Mouse (Mus musculus) MEL (cell line): ENCODE measurements around the gene Cd86. TPM values are rescaled to one million over a fixed set of nuclear protein-coding genes. Genes with fewer than 3 reads are reported as not detected.

Source experiments
- DNase-seq: peaks from one replicate; pipeline ENCODE4 v3.0.0; 2011; ENCODE audit warnings: low read depth, low spot score
- H3K27ac ChIP-seq: 2 replicates; pipeline ENCODE4 v1.5.1; 2012; ENCODE audit warnings: low read depth, mild to moderate bottlenecking, control low read depth, low read length, moderate library complexity; ENCODE audit not compliant: control insufficient read depth
- H3K27me3 ChIP-seq, 2 experiments: fragments of 150-350 bp in 1 of 2; sonication (generic) in 1 of 2; 2 replicates each; pipeline ENCODE4 v1.6.1; 2012; ENCODE audit warnings: low read length in 2 of 2, mild to moderate bottlenecking in 2 of 2, improper control_type of control experiment in 1 of 2, moderate library complexity in 1 of 2; ENCODE audit not compliant: insufficient read depth in 2 of 2, control insufficient read depth in 1 of 2
- H3K36me3 ChIP-seq, 2 experiments: 2 replicates each; pipeline ENCODE4 v1.6.1; 2012 to 2014; ENCODE audit warnings: low read length in 2 of 2, improper control_type of control experiment in 1 of 2, inconsistent platforms in 1 of 2, mild to moderate bottlenecking in 1 of 2; ENCODE audit not compliant: insufficient read depth in 2 of 2, control insufficient read depth in 1 of 2
- H3K4me1 ChIP-seq, 2 experiments: fragments of 150-350 bp in 1 of 2; sonication (generic) in 1 of 2; 2 replicates each; pipeline ENCODE4 v1.6.1; 2012; ENCODE audit warnings: low read length in 2 of 2, improper control_type of control experiment in 1 of 2, mild to moderate bottlenecking in 1 of 2; ENCODE audit not compliant: insufficient read depth in 2 of 2, control insufficient read depth in 1 of 2
- H3K4me3 ChIP-seq, 2 experiments: fragments of 150-350 bp in 1 of 2; sonication (generic) in 1 of 2; 2 replicates each; pipeline ENCODE4 v1.5.1; 2012; ENCODE audit warnings: low read depth in 2 of 2, low read length in 2 of 2, mild to moderate bottlenecking in 2 of 2, moderate library complexity in 2 of 2, control low read depth in 1 of 2, improper control_type of control experiment in 1 of 2; ENCODE audit not compliant: control insufficient read depth in 1 of 2, insufficient read depth in 1 of 2
- H3K79me2 ChIP-seq: 2 replicates; pipeline ENCODE4 v1.6.1; 2012; ENCODE audit warnings: mild to moderate bottlenecking, low read length, moderate library complexity; ENCODE audit not compliant: control insufficient read depth, poor library complexity, insufficient read depth
- H3K9ac ChIP-seq: 2 replicates; pipeline ENCODE4 v1.6.1; 2012; ENCODE audit warnings: low read depth, mild to moderate bottlenecking, control low read depth, low read length, moderate library complexity; ENCODE audit not compliant: control insufficient read depth, poor library complexity, severe bottlenecking
- H3K9me3 ChIP-seq: fragments of 150-350 bp; sonication (generic); replicated peaks from 2 replicates; pipeline ENCODE4 v1.6.1; 2012; ENCODE audit warnings: mild to moderate bottlenecking, low read length, improper control_type of control experiment, moderate library complexity; ENCODE audit not compliant: insufficient read depth
- CHD1 ChIP-seq: IDR thresholded peaks from 2 replicates; pipeline ENCODE4 v1.6.1; 2012; ENCODE audit warnings: low read depth, mild to moderate bottlenecking, inconsistent platforms, low read length, improper control_type of control experiment
- CHD2 ChIP-seq: IDR thresholded peaks from 2 replicates; pipeline ENCODE4 v1.6.1; 2011; ENCODE audit warnings: low read length, improper control_type of control experiment
- E2F4 ChIP-seq: IDR thresholded peaks from 2 replicates; pipeline ENCODE4 v1.6.1; 2011; ENCODE audit warnings: low read depth, low read length, improper control_type of control experiment, borderline replicate concordance
- EP300 ChIP-seq, 2 experiments: IDR thresholded peaks; 2 replicates each; pipeline ENCODE4 v1.6.1; 2011; ENCODE audit warnings: improper control_type of control experiment in 2 of 2, low read length in 2 of 2, low read depth in 1 of 2, mild to moderate bottlenecking in 1 of 2
- ETS1 ChIP-seq: IDR thresholded peaks from 2 replicates; pipeline ENCODE4 v1.6.1; 2012; ENCODE audit warnings: low read depth, mild to moderate bottlenecking, inconsistent platforms, low read length, improper control_type of control experiment, moderate library complexity
- GABPA ChIP-seq: IDR thresholded peaks from 2 replicates; pipeline ENCODE4 v1.6.1; 2012; ENCODE audit warnings: low read depth, mild to moderate bottlenecking, inconsistent platforms, low read length, improper control_type of control experiment, moderate library complexity
- GATA1 ChIP-seq: IDR thresholded peaks from 2 replicates; pipeline ENCODE4 v1.6.1; 2011; ENCODE audit warnings: low read depth, low read length, improper control_type of control experiment
- HCFC1 ChIP-seq: IDR thresholded peaks from 2 replicates; pipeline ENCODE4 v1.6.1; 2012; ENCODE audit warnings: low read depth, mild to moderate bottlenecking, inconsistent platforms, low read length, improper control_type of control experiment, moderate library complexity
- JUND ChIP-seq: IDR thresholded peaks from 2 replicates; pipeline ENCODE4 v1.6.1; 2011; ENCODE audit warnings: low read depth, mild to moderate bottlenecking, improper control_type of control experiment, low read length
- MAFK ChIP-seq: IDR thresholded peaks from 2 replicates; pipeline ENCODE4 v1.6.1; 2011; ENCODE audit warnings: low read depth, mild to moderate bottlenecking, low read length, improper control_type of control experiment, borderline replicate concordance
- MAX ChIP-seq: IDR thresholded peaks from 2 replicates; pipeline ENCODE4 v1.6.1; 2011; ENCODE audit warnings: low read length, improper control_type of control experiment
- MEF2A ChIP-seq: IDR thresholded peaks from 2 replicates; pipeline ENCODE4 v1.6.1; 2014; ENCODE audit warnings: low read depth, mild to moderate bottlenecking, inconsistent platforms, low read length, improper control_type of control experiment; ENCODE audit not compliant: poor library complexity, insufficient replicate concordance, severe bottlenecking; ENCODE audit errors: extremely low read depth
- MYC ChIP-seq: IDR thresholded peaks from 2 replicates; pipeline ENCODE4 v1.6.1; 2011; ENCODE audit warnings: low read depth, mild to moderate bottlenecking, low read length, improper control_type of control experiment, moderate library complexity
- NRF1 ChIP-seq: IDR thresholded peaks from 2 replicates; pipeline ENCODE4 v1.6.1; 2014; ENCODE audit warnings: low read depth, mild to moderate bottlenecking, inconsistent platforms, low read length, improper control_type of control experiment, moderate library complexity; ENCODE audit not compliant: poor library complexity, insufficient read depth, severe bottlenecking
- RAD21 ChIP-seq: IDR thresholded peaks from 2 replicates; pipeline ENCODE4 v1.6.1; 2011; ENCODE audit warnings: mild to moderate bottlenecking, low read depth, low read length, improper control_type of control experiment
- SMC3 ChIP-seq: IDR thresholded peaks from 2 replicates; pipeline ENCODE4 v1.6.1; 2011; ENCODE audit warnings: low read depth, low read length, improper control_type of control experiment
- TCF12 ChIP-seq: IDR thresholded peaks from 2 replicates; pipeline ENCODE4 v1.6.1; 2014; ENCODE audit warnings: low read depth, mild to moderate bottlenecking, inconsistent platforms, low read length, improper control_type of control experiment, moderate library complexity
- UBTF ChIP-seq: IDR thresholded peaks from 2 replicates; pipeline ENCODE4 v1.6.1; 2012; ENCODE audit warnings: low read depth, mild to moderate bottlenecking, inconsistent platforms, low read length, improper control_type of control experiment, moderate library complexity, borderline replicate concordance; ENCODE audit not compliant: insufficient read depth
- USF2 ChIP-seq, 2 experiments: IDR thresholded peaks; 2 replicates each; pipeline ENCODE4 v1.6.1; 2011 to 2012; ENCODE audit warnings: improper control_type of control experiment in 2 of 2, low read length in 2 of 2, borderline replicate concordance in 1 of 2, inconsistent platforms in 1 of 2, low read depth in 1 of 2, mild to moderate bottlenecking in 1 of 2; ENCODE audit not compliant: insufficient read depth in 1 of 2
- ZC3H11A ChIP-seq: IDR thresholded peaks from 2 replicates; pipeline ENCODE4 v1.6.1; 2012; ENCODE audit warnings: low read depth, mild to moderate bottlenecking, inconsistent platforms, low read length, improper control_type of control experiment
- ZNF384 ChIP-seq: IDR thresholded peaks from 2 replicates; pipeline ENCODE4 v1.6.1; 2012; ENCODE audit warnings: low read depth, mild to moderate bottlenecking, inconsistent platforms, low read length, improper control_type of control experiment
- polyA plus RNA-seq, 2 experiments: library from polyadenylated mRNA; stranded (reverse) in 1 of 2; unstranded in 1 of 2; fragments of >175 nt in 1 of 2; fragments of >200 nt in 1 of 2; gene quantifications; 2 replicates each; pipeline versions ENCODE4 v1.2.1 to v1.2.4; 2012; ENCODE audit warnings: low replicate concordance in 2 of 2, low read depth in 1 of 2; ENCODE audit not compliant: insufficient read length in 2 of 2, insufficient read depth in 1 of 2, missing spikeins in 1 of 2
- total RNA-seq: library from RNA; depleted of rRNA; stranded (reverse); fragments of 300-350 nt; gene quantifications from 2 replicates; pipeline ENCODE4 v1.2.3, GENCODE M21; 2012

Cd86 gene
- total and polyA plus RNA-seq, 3 experiments = not detected

DNA sequence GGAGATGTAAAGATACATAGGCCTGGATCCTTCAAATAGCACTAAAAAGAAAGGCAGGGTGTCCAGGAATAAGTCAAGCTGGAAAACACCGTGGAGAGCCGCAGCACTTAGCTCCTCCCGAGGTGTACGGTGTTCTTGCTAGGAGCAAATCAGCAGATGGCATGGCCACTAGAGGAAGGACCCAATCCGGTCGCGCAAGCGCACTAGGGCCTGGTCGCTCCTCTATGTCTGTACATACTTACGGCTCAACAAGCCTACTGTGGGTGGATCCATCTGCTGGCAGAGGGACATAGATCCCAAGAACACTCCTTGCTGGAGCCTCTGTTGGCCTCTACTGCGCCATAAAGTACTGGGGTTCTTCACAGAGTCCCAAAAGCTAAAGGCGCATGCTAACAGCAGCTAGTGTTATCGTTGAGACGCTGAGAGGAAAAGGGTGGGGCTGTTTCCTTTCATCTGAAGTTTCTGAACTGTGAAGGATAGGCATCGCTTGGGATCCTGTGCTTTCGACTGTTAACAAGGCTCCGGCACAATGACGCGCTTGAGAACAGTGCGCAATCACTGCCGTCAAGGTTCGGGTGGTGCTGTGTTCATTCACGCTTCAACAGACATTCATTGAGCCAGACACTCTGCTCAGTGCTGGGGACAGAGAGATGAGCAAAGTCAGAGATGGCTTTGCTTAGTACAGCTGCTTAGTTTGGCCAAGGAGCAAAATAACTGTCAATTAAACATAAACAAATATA, 30.7 kb downstream of the Cd86 start:
- Histone ChIP-seq H3K36me3 (no peaks in the 10 kb centered on the region), H3K4me1 (no peaks in the 10 kb centered on the region), H3K9ac (no peak overlapping the region), H3K79me2 (no peaks in the 10 kb centered on the region), H3K9me3 (no peaks in the 10 kb centered on the region), H3K27me3 (no peaks in the 10 kb centered on the region; a peak in 1 of 4 replicates), H3K4me3 (no peak overlapping the region), H3K27ac (no peak overlapping the region)
- TF ChIP-seq UBTF = no peak
- no peak for TF ChIP-seq RAD21
- TF ChIP-seq SMC3 = no peak
- TF ChIP-seq GABPA = no peak
- no peak for TF ChIP-seq MYC
- no peak for TF ChIP-seq GATA1
- TF ChIP-seq CHD1 = no peak
- no peak for TF ChIP-seq TCF12
- TF ChIP-seq MEF2A = no peak
- no peak for TF ChIP-seq MAFK
- TF ChIP-seq ZNF384 = no peak
- no peak for TF ChIP-seq HCFC1
- TF ChIP-seq ZC3H11A = no peak
- TF ChIP-seq USF2 (IDR thresholded peaks at IDR 0.05; ENCODE audit: borderline replicate concordance in 1 of 2, insufficient read depth in 1 of 2, low read depth in 1 of 2, low read length in 2 of 2) = no peak
- TF ChIP-seq EP300 (IDR thresholded peaks at IDR 0.05; ENCODE audit: low read depth in 1 of 2, low read length in 2 of 2) = no peak
- TF ChIP-seq JUND = no peak
- TF ChIP-seq NRF1 = no peak
- TF ChIP-seq CHD2 = no peak
- no peak for TF ChIP-seq ETS1
- DNase-seq = no peak

DNA sequence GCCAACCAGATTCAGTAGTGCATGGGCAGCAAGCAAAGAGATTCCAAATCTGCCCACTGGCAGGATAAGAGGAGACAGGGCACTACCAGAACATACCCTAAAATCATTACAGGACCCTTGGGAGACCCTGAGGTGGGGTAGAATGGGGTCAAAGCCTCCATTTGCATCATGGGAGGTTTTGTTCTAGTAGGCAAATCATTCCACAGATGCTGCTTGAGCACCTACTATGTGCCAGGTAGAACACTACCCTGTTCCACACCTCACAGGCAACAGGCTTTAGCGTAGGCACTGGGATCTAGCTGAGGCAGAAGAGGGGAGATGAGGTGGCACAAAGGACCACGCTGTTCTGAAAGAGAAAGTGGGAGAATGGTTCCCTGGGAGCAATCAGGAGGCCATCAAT, 31.5 kb downstream of the Cd86 start:
- H3K36me3 ChIP-seq = no peaks in the 10 kb centered on the region
- no peaks in the 10 kb centered on the region for H3K79me2 ChIP-seq
- H3K4me3 ChIP-seq = no peak overlapping the region
- H3K27me3 ChIP-seq = no peaks in the 10 kb centered on the region; a peak in 1 of 4 replicates
- H3K9me3 ChIP-seq = no peaks in the 10 kb centered on the region
- no peaks in the 10 kb centered on the region for H3K4me1 ChIP-seq
- no peak for DNase-seq
- TF ChIP-seq ETS1 (no peak), USF2 (IDR thresholded peaks at IDR 0.05; ENCODE audit: borderline replicate concordance in 1 of 2, insufficient read depth in 1 of 2, low read depth in 1 of 2, low read length in 2 of 2) (no peak), MAX (no peak), MAFK (no peak), E2F4 (no peak)
- no peak overlapping the region for H3K9ac ChIP-seq
- no peak overlapping the region for H3K27ac ChIP-seq
